Mouse (Mus musculus) liver, embryonic 14.5 days (tissue): Measurements from ENCODE around the gene Nfkbie. TPM values are rescaled to one million over a fixed set of nuclear protein-coding genes. Genes with fewer than 3 reads are reported as not detected.

Experiments used
- ATAC-seq: fragments of 200-750 bp; cut with Nextera tagmentation; 2 replicates; pipeline ENCODE4 v1.8.0; 2017; ENCODE audit warnings: moderate number of reproducible peaks, mild to moderate bottlenecking, moderate library complexity; ENCODE audit not compliant: insufficient read depth
- DNase-seq, 3 experiments: peaks; one replicate each; pipeline ENCODE4 v3.0.0-alpha.2; 2012 to 2013; ENCODE audit warnings: low read depth in 3 of 3, low spot score in 3 of 3
- H3K27ac ChIP-seq: fragments of 300-500 bp; sonication (generic); 2 replicates; pipeline ENCODE4 v1.5.1; 2014; ENCODE audit warnings: moderate library complexity, mild to moderate bottlenecking, control low read depth, inconsistent platforms
- H3K27me3 ChIP-seq: fragments of 300-500 bp; sonication (generic); 2 replicates; pipeline ENCODE4 v1.6.1; 2014; ENCODE audit warnings: mild to moderate bottlenecking, low read length, moderate library complexity; ENCODE audit not compliant: control insufficient read depth, insufficient read depth
- H3K36me3 ChIP-seq: fragments of 300-500 bp; sonication (generic); replicated peaks from 2 replicates; pipeline ENCODE4 v1.6.1; 2014; ENCODE audit warnings: low read depth; ENCODE audit not compliant: control insufficient read depth, insufficient read depth
- H3K4me1 ChIP-seq, 2 experiments: fragments of 200-500 bp in 1 of 2; fragments of 300-500 bp in 1 of 2; sonication (generic) in 1 of 2; replicated peaks; 2 replicates each; pipeline ENCODE4 v1.6.1; 2012 to 2014; ENCODE audit warnings: antibody characterized with exemption in 1 of 2, inconsistent platforms in 1 of 2, low read length in 1 of 2; ENCODE audit not compliant: control insufficient read depth in 2 of 2, insufficient read depth in 2 of 2
- H3K4me2 ChIP-seq: fragments of 300-500 bp; sonication (generic); 2 replicates; pipeline ENCODE4 v1.6.1; 2014; ENCODE audit warnings: low read depth, mild to moderate bottlenecking, control low read depth, moderate library complexity
- H3K4me3 ChIP-seq, 2 experiments: fragments of 200-500 bp in 1 of 2; fragments of 300-500 bp in 1 of 2; sonication (generic) in 1 of 2; 2 replicates each; pipeline ENCODE4 v1.5.1; 2012 to 2014; ENCODE audit warnings: low read depth in 2 of 2, low read length in 2 of 2, mild to moderate bottlenecking in 2 of 2, control low read depth in 1 of 2, inconsistent platforms in 1 of 2, moderate library complexity in 1 of 2; ENCODE audit not compliant: insufficient read depth in 1 of 2
- H3K9ac ChIP-seq: fragments of 300-500 bp; sonication (generic); replicated peaks from 2 replicates; pipeline ENCODE4 v1.6.1; 2014; ENCODE audit warnings: mild to moderate bottlenecking, control low read depth, moderate library complexity
- H3K9me3 ChIP-seq: fragments of 300-500 bp; sonication (generic); 2 replicates; pipeline ENCODE4 v1.6.1; 2016; ENCODE audit warnings: low read length, mixed read lengths; ENCODE audit not compliant: control insufficient read depth
- CTCF ChIP-seq: IDR thresholded peaks from 2 replicates; pipeline ENCODE4 v1.5.1; 2016; ENCODE audit warnings: antibody characterized with exemption, low read depth, control low read depth
- EP300 ChIP-seq: IDR thresholded peaks from 2 replicates; pipeline ENCODE4 v1.6.1; 2016; ENCODE audit warnings: antibody characterized with exemption, low read depth
- WGBS: fragments of 180-500 bp; shearing (Covaris S2); extraction: QIAGEN DNeasy Blood & Tissue Kit; methylation state at CpG from one replicate; pipeline ENCODE4 v1.1.7; 2014; ENCODE audit not compliant: insufficient replicate concordance; 5-methylcytosine and 5-hydroxymethylcytosine counted together
- polyA plus RNA-seq, 2 experiments: library from polyadenylated mRNA; depleted of rRNA in 1 of 2; stranded (reverse) in 1 of 2; unstranded in 1 of 2; fragments of >200 nt; fragmentation: Nextera tagmentation in 1 of 2; extraction: Ambion mirVana in 1 of 2; gene quantifications; 2 replicates each; pipeline versions ENCODE4 v1.2.1 to v1.2.3; 2012 to 2014

Nfkbie gene
- polyA plus RNA-seq, 2 experiments, result 0.65 to 0.66 TPM

DNA sequence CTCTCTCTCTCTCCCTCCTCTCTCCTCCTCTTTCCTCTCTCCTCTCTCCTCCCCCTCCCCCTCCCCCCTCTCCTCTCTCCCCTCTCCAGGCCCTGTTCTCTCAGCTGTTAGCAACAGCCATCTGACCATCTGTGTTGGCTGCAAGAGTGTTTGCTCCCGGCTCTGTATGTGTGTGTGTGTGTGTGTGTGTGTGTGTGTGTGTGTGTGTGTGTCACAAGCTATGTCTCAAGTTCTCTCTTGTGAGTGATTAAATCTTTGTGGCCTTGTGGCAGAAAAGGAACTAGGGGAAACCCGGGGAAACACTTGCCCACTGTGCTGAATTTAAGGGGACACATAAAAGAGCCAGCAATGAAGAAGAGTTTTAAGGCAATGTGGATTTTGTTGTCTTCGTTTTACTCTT lies 42.3 kb downstream of the Nfkbie start:
- no peak for TF ChIP-seq EP300
- no peak for TF ChIP-seq CTCF
- Histone ChIP-seq H3K4me2 (no peak overlapping the region), H3K9ac (no peak overlapping the region), H3K4me3 (no peak overlapping the region), H3K9me3 (no peaks in the 10 kb centered on the region), H3K27ac (no peak overlapping the region), H3K27me3 (no peaks in the 10 kb centered on the region; the same call in 1 of the 2 replicates), H3K36me3 (no peaks in the 10 kb centered on the region), H3K4me1 (peaks cover 50 to 62% of the 10 kb centered on the region in 2 experiments)
- WGBS, result 16% methylated on average over 3 of the region's 3 CpGs
- no peak for ATAC-seq
- no peak for DNase-seq

DNA sequence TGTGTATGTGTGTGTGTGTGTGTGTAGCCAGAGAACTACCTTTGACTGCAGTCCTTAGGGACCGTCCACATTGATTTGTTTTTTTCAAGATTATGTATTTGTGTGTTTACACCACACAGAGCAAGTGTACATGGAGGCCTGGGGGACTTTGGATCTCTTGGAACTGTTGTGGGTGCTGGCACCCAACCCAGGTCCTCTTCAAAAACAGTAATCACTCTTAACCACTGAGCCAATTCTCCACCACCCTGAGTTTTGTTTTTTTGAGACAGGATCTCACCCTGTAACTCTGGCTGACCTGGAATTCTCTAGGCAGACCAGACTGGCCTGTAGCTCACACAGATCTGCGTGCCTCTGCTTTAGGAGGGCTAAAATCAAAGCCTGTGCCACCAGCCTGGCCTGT lies 42.9 kb downstream of the Nfkbie start:
- Histone ChIP-seq H3K9me3 (no peaks in the 10 kb centered on the region), H3K27me3 (no peaks in the 10 kb centered on the region; the same call in 1 of the 2 replicates), H3K4me2 (no peak overlapping the region), H3K9ac (no peak overlapping the region), H3K36me3 (no peaks in the 10 kb centered on the region), H3K4me3 (no peak overlapping the region), H3K27ac (no peak overlapping the region), H3K4me1 (peaks cover 46 to 57% of the 10 kb centered on the region in 2 experiments)
- ATAC-seq (no peak), DNase-seq (no peak)
- TF ChIP-seq CTCF, result no peak
- TF ChIP-seq EP300, result no peak
- 74% methylated on average over 2 of the region's 2 CpGs for WGBS

- no peak for ATAC-seq
- Histone ChIP-seq H3K9me3 (no peaks in the 10 kb centered on the region), H3K4me3 (no peak overlapping the region; a peak in 1 of 4 replicates), H3K36me3 (no peaks in the 10 kb centered on the region), H3K27me3 (no peaks in the 10 kb centered on the region; the same call in 1 of the 2 replicates), H3K4me2 (peak overlapping the region; percentile 63), H3K4me1 (peaks cover 46 to 53% of the 10 kb centered on the region in 2 experiments), H3K27ac (no peak overlapping the region), H3K9ac (peak overlapping the region; percentile 55)
- no peak for DNase-seq
- TF ChIP-seq CTCF, result no peak
- TF ChIP-seq EP300, result no peak
- 49% methylated on average over 3 of the region's 3 CpGs for WGBS
Measured at GRCm38 (mm10) chr17:45598891-45599290, 43.4 kb downstream of the Nfkbie start.

DNA sequence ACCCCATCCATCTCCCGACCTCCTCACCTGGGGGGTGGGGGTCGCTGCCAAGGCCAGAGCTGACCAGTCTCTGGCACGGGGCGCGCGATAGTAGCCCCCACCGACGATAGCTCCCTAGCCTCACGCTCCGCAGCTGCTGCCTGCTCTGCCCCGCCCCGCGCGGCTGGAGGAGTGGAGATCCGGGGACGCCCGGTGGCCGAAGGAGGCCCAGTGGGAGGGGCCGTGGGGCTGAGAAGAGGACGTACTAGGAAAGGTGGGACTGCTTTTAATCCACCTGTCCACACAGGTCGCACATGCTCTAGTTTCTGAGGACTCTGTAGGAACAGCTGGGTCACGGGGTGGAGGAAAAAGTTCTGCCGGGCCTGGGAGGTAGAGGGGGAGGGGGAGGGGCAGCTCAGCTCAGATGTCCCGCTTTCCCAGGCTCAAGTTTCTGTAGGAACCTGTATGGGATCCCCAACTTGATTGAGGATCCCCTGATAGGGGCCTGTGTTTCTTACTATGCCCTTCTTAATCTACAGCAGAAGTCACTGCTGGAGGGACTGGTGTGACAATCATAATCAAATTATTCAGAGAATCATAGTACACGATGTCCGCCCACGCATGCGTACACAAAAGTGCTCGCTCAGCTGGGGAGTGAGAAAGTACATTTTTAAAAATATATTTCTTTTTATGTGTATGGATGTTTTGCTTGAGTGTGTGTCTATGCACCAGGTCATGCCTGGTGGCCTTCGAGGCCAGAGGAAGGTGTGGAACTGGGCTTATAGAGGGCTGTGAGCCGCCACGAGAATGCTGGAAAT lies 44.1 kb downstream of the Nfkbie start, which contains the start of gene Slc29a1:
Gene Slc29a1, minus strand, starts transcription at position 161 of the 797 bp plus-strand sequence.
- no peak for ATAC-seq

GRCm38 (mm10) chr17:45600267-45600666 lies 44.8 kb downstream of the Nfkbie start:
- Histone ChIP-seq H3K27me3 (no peaks in the 10 kb centered on the region; the same call in 1 of the 2 replicates), H3K4me2 (no peak overlapping the region), H3K9ac (no peak overlapping the region), H3K9me3 (no peaks in the 10 kb centered on the region), H3K4me1 (peaks cover 42 to 52% of the 10 kb centered on the region in 2 experiments), H3K27ac (no peak overlapping the region), H3K36me3 (no peaks in the 10 kb centered on the region), H3K4me3 (no peak overlapping the region)
- ATAC-seq (no peak), DNase-seq (no peak)
- WGBS, result 78% methylated on average over 8 of the region's 8 CpGs
- no peak for TF ChIP-seq EP300
- no peak for TF ChIP-seq CTCF

More for the DNA sequence above, 44.1 kb downstream of the Nfkbie start, which contains the start of gene Slc29a1:
- no peak within 1 kb of the TSS for H3K27ac ChIP-seq
- no peaks in the 10 kb centered on the region for H3K9me3 ChIP-seq
- H3K9ac ChIP-seq, result peak within 1 kb of the TSS; percentile 55
- H3K27me3 ChIP-seq, result no peaks in the 10 kb centered on the region; the same call in 1 of the 2 replicates
- peaks cover 42 to 52% of the 10 kb centered on the region in 2 experiments for H3K4me1 ChIP-seq
- DNase-seq, result no peak
- 20% methylated on average over 32 of the region's 32 CpGs for WGBS
- TF ChIP-seq EP300 (no peak), CTCF (peak; percentile 36; the same call in 1 of the 2 replicates)
- H3K4me2 ChIP-seq, result peak within 1 kb of the TSS; percentile 63
- H3K36me3 ChIP-seq, result no peaks in the 10 kb centered on the region
- peak within 1 kb of the TSS; percentile 33 to 59 for H3K4me3 ChIP-seq
